Mouse (Mus musculus) G1E (cell line): ENCODE data around the gene 4931429L15Rik. TPM values are rescaled to one million over a fixed set of nuclear protein-coding genes. Genes with fewer than 3 reads are reported as not detected.

Experiments
- ATAC-seq: 2 replicates; pipeline ENCODE4 v1.8.0; 2016; ENCODE audit warnings: mild to moderate bottlenecking; ENCODE audit not compliant: insufficient number of reproducible peaks, poor library complexity, low FRiP score, severe bottlenecking; ENCODE audit errors: extremely low read depth
- DNase-seq: peaks from one replicate; pipeline ENCODE4 v3.0.0; 2012; ENCODE audit warnings: low spot score
- H3K27me3 ChIP-seq: 2 replicates; pipeline ENCODE4 v1.6.1; 2012; ENCODE audit warnings: mild to moderate bottlenecking, low read length, inconsistent platforms; ENCODE audit not compliant: insufficient read depth
- H3K36me3 ChIP-seq: replicated peaks from 2 replicates; pipeline ENCODE3; 2012; ENCODE audit warnings: mild to moderate bottlenecking, inconsistent platforms
- H3K4me1 ChIP-seq: 2 replicates; pipeline ENCODE4 v1.6.1; 2012; ENCODE audit warnings: low read depth, low read length, inconsistent platforms, mixed read lengths; ENCODE audit not compliant: insufficient read depth
- H3K4me3 ChIP-seq: 2 replicates; pipeline ENCODE4 v1.5.1; 2012; ENCODE audit warnings: low read depth, mild to moderate bottlenecking, inconsistent platforms, low read length, moderate library complexity, mixed read lengths
- H3K9me3 ChIP-seq: replicated peaks from 2 replicates; pipeline ENCODE4 v1.6.1; 2012; ENCODE audit warnings: inconsistent platforms
- CTCF ChIP-seq: IDR thresholded peaks from 2 replicates; pipeline ENCODE4 v1.5.1; 2012; ENCODE audit warnings: low read depth, low read length, inconsistent platforms, mixed read lengths
- GATA1 ChIP-seq: IDR thresholded peaks from 2 replicates; pipeline ENCODE4 v1.6.1; 2012; ENCODE audit warnings: borderline replicate concordance, low read length, inconsistent platforms, mixed read lengths
- GATA2 ChIP-seq: IDR thresholded peaks from 2 replicates; pipeline ENCODE4 v1.6.1; 2012; ENCODE audit warnings: low read depth, low read length, inconsistent platforms, borderline replicate concordance
- POLR2AphosphoS5 ChIP-seq: IDR thresholded peaks from 2 replicates; pipeline ENCODE4 v1.6.1; 2012; ENCODE audit warnings: low read depth, low read length, inconsistent platforms; ENCODE audit not compliant: insufficient replicate concordance
- TAL1 ChIP-seq: conservative IDR thresholded peaks from 2 replicates; pipeline ENCODE4 v1.6.1; 2012; ENCODE audit warnings: low read depth, low read length, inconsistent platforms, mixed read lengths
- polyA plus RNA-seq: library from polyadenylated mRNA; stranded (reverse); fragments of >175 nt; gene quantifications from 2 replicates; pipeline ENCODE4 v1.2.3, GENCODE M21; 2012
- total RNA-seq, 2 experiments: library from RNA; stranded (forward) in 1 of 2; stranded (reverse) in 1 of 2; fragments of 200-1000 nt in 1 of 2; fragments of >200 nt in 1 of 2; fragmentation: Nextera tagmentation in 1 of 2; gene quantifications; 2 replicates each; pipeline ENCODE4 v1.2.3; 2014 to 2017

The 4931429L15Rik gene
- total and polyA plus RNA-seq, 3 experiments = not detected

- peak; percentile 86 for ATAC-seq
- TF ChIP-seq POLR2AphosphoS5 (no peak; the same call in 1 of the 2 replicates), CTCF (peak; percentile 28; the same call in 1 of the 2 replicates)
- Histone ChIP-seq H3K4me3 (peak within 1 kb of the TSS; percentile 92), H3K4me1 (peaks cover 27% of the 10 kb centered on the region), H3K36me3 (peaks cover 66% of the 10 kb centered on the region), H3K9me3 (no peaks in the 10 kb centered on the region), H3K27me3 (no peaks in the 10 kb centered on the region)
- DNase-seq = peak; percentile 89
Measured at GRCm38 (mm10) chr9:46282631-46283436, 37.0 kb downstream of the 4931429L15Rik start, which contains the start of gene Bud13. Gene Bud13 (plus strand): TSS chr9:46283008.

- ATAC-seq (no peak), DNase-seq (no peak)
- no peaks in the 10 kb centered on the region for H3K9me3 ChIP-seq
- H3K4me1 ChIP-seq = peaks cover 40% of the 10 kb centered on the region
- no peak for TF ChIP-seq GATA1
- TF ChIP-seq POLR2AphosphoS5 = no peak
- no peak for TF ChIP-seq TAL1
- TF ChIP-seq GATA2 = no peak
- TF ChIP-seq CTCF = no peak
- peaks cover 66% of the 10 kb centered on the region for H3K36me3 ChIP-seq
- peak overlapping the region; percentile 92; the same call in 1 of the 2 replicates for H3K4me3 ChIP-seq
- H3K27me3 ChIP-seq = peaks cover 11% of the 10 kb centered on the region
Measured at GRCm38 (mm10) chr9:46274494-46274893, 45.3 kb downstream of the 4931429L15Rik start.

- peaks cover 51% of the 10 kb centered on the region for H3K36me3 ChIP-seq
- peak; percentile 98 for ATAC-seq
- peak within 1 kb of the TSS; percentile 92 for H3K4me3 ChIP-seq
- peaks cover 27% of the 10 kb centered on the region for H3K27me3 ChIP-seq
- TF ChIP-seq POLR2AphosphoS5 (no peak), CTCF (no peak), TAL1 (no peak), GATA1 (no peak), GATA2 (no peak)
- H3K9me3 ChIP-seq = no peaks in the 10 kb centered on the region
- DNase-seq = peak; percentile 97
- H3K4me1 ChIP-seq = peaks cover 42% of the 10 kb centered on the region
Measured at GRCm38 (mm10) chr9:46272677-46273454, 46.9 kb downstream of the 4931429L15Rik start, which contains the start of gene Zpr1. Gene Zpr1 (plus strand): TSS chr9:46273064.

- H3K4me1 ChIP-seq = peaks cover 43% of the 10 kb centered on the region
- H3K27me3 ChIP-seq = peaks cover 34% of the 10 kb centered on the region
- no peak for TF ChIP-seq TAL1
- no peak for TF ChIP-seq POLR2AphosphoS5
- TF ChIP-seq GATA2 = no peak
- H3K9me3 ChIP-seq = no peaks in the 10 kb centered on the region
- peaks cover 43% of the 10 kb centered on the region for H3K36me3 ChIP-seq
- peak overlapping the region; percentile 92; the same call in 1 of the 2 replicates for H3K4me3 ChIP-seq
- no peak for ATAC-seq
- DNase-seq = peak; percentile 47
Measured at GRCm38 (mm10) chr9:46272070-46272469, 47.7 kb downstream of the 4931429L15Rik start.

- Histone ChIP-seq H3K4me3 (no peak overlapping the region), H3K9me3 (no peaks in the 10 kb centered on the region), H3K36me3 (peaks cover 30% of the 10 kb centered on the region), H3K4me1 (peaks cover 38% of the 10 kb centered on the region), H3K27me3 (peaks cover 40% of the 10 kb centered on the region)
- no peak for DNase-seq
- no peak for ATAC-seq
- TF ChIP-seq CTCF = no peak
- no peak for TF ChIP-seq POLR2AphosphoS5
- no peak for TF ChIP-seq TAL1
- TF ChIP-seq GATA2 = no peak
- TF ChIP-seq GATA1 = no peak
Measured at GRCm38 (mm10) chr9:46270782-46271181, 49.0 kb downstream of the 4931429L15Rik start.

GRCm38 (mm10) chr9:46269125-46269524 lies 50.7 kb downstream of the 4931429L15Rik start:
- H3K4me1 ChIP-seq = peaks cover 24% of the 10 kb centered on the region
- TF ChIP-seq GATA1 (no peak), TAL1 (no peak), POLR2AphosphoS5 (no peak), GATA2 (no peak), CTCF (no peak)
- DNase-seq = no peak
- ATAC-seq = no peak
- H3K4me3 ChIP-seq = no peak overlapping the region
- H3K27me3 ChIP-seq = peaks cover 46% of the 10 kb centered on the region
- H3K9me3 ChIP-seq = no peaks in the 10 kb centered on the region
- peaks cover 15% of the 10 kb centered on the region for H3K36me3 ChIP-seq
